Mouse (Mus musculus) lung, postnatal 0 days (tissue): ENCODE data around the gene Ofd1. TPM values are rescaled to one million over a fixed set of nuclear protein-coding genes. Genes with fewer than 3 reads are reported as not detected.

ENCODE experiments used
- ATAC-seq: fragments of 200-750 bp; cut with Nextera tagmentation; 2 replicates; pipeline ENCODE4 v1.8.0; 2017; ENCODE audit warnings: moderate library complexity
- DNase-seq: peaks from one replicate; pipeline ENCODE4 v3.0.0-alpha.2; 2016; ENCODE audit warnings: low spot score
- H3K27ac ChIP-seq: fragments of 300-500 bp; sonication (generic); 2 replicates; pipeline ENCODE4 v1.5.1; 2014; ENCODE audit warnings: antibody characterized with exemption, mild to moderate bottlenecking, low read length, mixed read lengths
- H3K27me3 ChIP-seq: fragments of 300-500 bp; sonication (generic); replicated peaks from 2 replicates; pipeline ENCODE4 v1.6.1; 2014; ENCODE audit warnings: low read length, mixed read lengths; ENCODE audit not compliant: insufficient read depth
- H3K36me3 ChIP-seq: fragments of 300-500 bp; sonication (generic); 2 replicates; pipeline ENCODE4 v1.6.1; 2014; ENCODE audit warnings: low read length, mixed read lengths; ENCODE audit not compliant: insufficient read depth
- H3K4me1 ChIP-seq: fragments of 300-500 bp; sonication (generic); 2 replicates; pipeline ENCODE4 v1.6.1; 2014; ENCODE audit warnings: antibody characterized with exemption, low read depth, low read length, mixed read lengths; ENCODE audit not compliant: insufficient read depth
- H3K4me2 ChIP-seq: fragments of 300-500 bp; sonication (generic); replicated peaks from 2 replicates; pipeline ENCODE4 v1.6.1; 2014; ENCODE audit warnings: low read depth, mild to moderate bottlenecking, low read length, moderate library complexity, mixed read lengths
- H3K4me3 ChIP-seq: fragments of 300-500 bp; sonication (generic); 2 replicates; pipeline ENCODE4 v1.5.1; 2014; ENCODE audit warnings: low read depth, low read length
- H3K9ac ChIP-seq: fragments of 300-500 bp; sonication (generic); replicated peaks from 2 replicates; pipeline ENCODE4 v1.6.1; 2014; ENCODE audit warnings: low read depth, mild to moderate bottlenecking
- H3K9me3 ChIP-seq: fragments of 300-500 bp; sonication (generic); 2 replicates; pipeline ENCODE4 v1.6.1; 2016; ENCODE audit warnings: low read length, mixed read lengths
- CTCF ChIP-seq: IDR thresholded peaks from 2 replicates; pipeline ENCODE4 v1.5.1; 2016; ENCODE audit warnings: antibody characterized with exemption, mild to moderate bottlenecking
- EP300 ChIP-seq: IDR thresholded peaks from 2 replicates; pipeline ENCODE4 v1.6.1; 2016; ENCODE audit warnings: antibody characterized with exemption, mild to moderate bottlenecking, control low read depth
- WGBS: fragments of 180-500 bp; shearing (Covaris S2); extraction: QIAGEN DNeasy Blood & Tissue Kit; methylation state at CpG from one replicate; pipeline ENCODE4 v1.1.7; 2014; 5-methylcytosine and 5-hydroxymethylcytosine counted together
- polyA plus RNA-seq: library from polyadenylated mRNA; unstranded; fragments of >200 nt; fragmentation: Nextera tagmentation; extraction: Ambion mirVana; gene quantifications from 2 replicates; pipeline ENCODE4 v1.2.1, GENCODE M21; 2015

Ofd1 gene
- polyA plus RNA-seq, 1 experiment from 2014 or later: 6.1 TPM

DNA sequence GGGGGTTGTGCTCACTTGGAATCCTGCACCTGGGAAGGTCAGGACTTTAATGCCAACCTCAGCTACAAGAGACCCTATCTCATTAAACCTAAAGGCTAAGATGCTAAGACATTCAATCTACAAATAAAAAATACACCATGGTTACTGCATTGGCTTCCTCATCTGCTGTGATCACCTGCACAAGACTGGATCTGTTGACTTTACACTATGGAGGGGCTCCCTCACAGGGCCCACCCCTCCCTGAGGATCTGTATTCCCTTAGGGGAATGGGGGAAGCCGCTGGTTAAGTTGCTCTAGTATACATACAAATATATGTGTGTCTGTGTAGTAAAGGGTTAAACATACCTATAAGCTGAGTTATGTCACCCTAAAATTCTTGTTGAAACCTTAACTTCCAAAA is 15.0 kb upstream of the Ofd1 start:
- H3K9ac ChIP-seq: no peak overlapping the region
- no peaks in the 10 kb centered on the region for H3K36me3 ChIP-seq
- DNase-seq (no peak), ATAC-seq (no peak)
- WGBS: 85% methylated on average over 1 of the region's 1 CpGs
- no peaks in the 10 kb centered on the region for H3K9me3 ChIP-seq
- no peak overlapping the region for H3K4me3 ChIP-seq
- TF ChIP-seq EP300: no peak
- no peak for TF ChIP-seq CTCF
- H3K27ac ChIP-seq: no peak overlapping the region
- H3K4me1 ChIP-seq: no peaks in the 10 kb centered on the region
- H3K27me3 ChIP-seq: no peaks in the 10 kb centered on the region
- H3K4me2 ChIP-seq: no peak overlapping the region

- Histone ChIP-seq H3K27ac (no peak overlapping the region), H3K27me3 (no peaks in the 10 kb centered on the region), H3K4me1 (no peaks in the 10 kb centered on the region), H3K4me3 (no peak overlapping the region), H3K4me2 (no peak overlapping the region), H3K36me3 (no peaks in the 10 kb centered on the region), H3K9me3 (no peaks in the 10 kb centered on the region), H3K9ac (no peak overlapping the region)
- WGBS: 70% methylated on average over 3 of the region's 3 CpGs
- TF ChIP-seq CTCF: peak; percentile 15; the same call in 1 of the 2 replicates
- no peak for TF ChIP-seq EP300
- DNase-seq (no peak), ATAC-seq (no peak)
Measured at GRCm38 (mm10) chrX:166454331-166454730, 13.8 kb upstream of the Ofd1 start.

GRCm38 (mm10) chrX:166453532-166453931 is 13.0 kb upstream of the Ofd1 start:
- H3K4me1 ChIP-seq: no peaks in the 10 kb centered on the region
- H3K9me3 ChIP-seq: no peaks in the 10 kb centered on the region
- no peak for TF ChIP-seq CTCF
- TF ChIP-seq EP300: no peak
- no peaks in the 10 kb centered on the region for H3K27me3 ChIP-seq
- no peak overlapping the region for H3K27ac ChIP-seq
- WGBS: 44% methylated on average over 6 of the region's 6 CpGs
- H3K4me3 ChIP-seq: no peak overlapping the region
- DNase-seq: peak; percentile 27
- H3K36me3 ChIP-seq: no peaks in the 10 kb centered on the region
- H3K9ac ChIP-seq: no peak overlapping the region
- H3K4me2 ChIP-seq: no peak overlapping the region
- ATAC-seq: no peak; the same call in 1 of the 2 replicates

DNA sequence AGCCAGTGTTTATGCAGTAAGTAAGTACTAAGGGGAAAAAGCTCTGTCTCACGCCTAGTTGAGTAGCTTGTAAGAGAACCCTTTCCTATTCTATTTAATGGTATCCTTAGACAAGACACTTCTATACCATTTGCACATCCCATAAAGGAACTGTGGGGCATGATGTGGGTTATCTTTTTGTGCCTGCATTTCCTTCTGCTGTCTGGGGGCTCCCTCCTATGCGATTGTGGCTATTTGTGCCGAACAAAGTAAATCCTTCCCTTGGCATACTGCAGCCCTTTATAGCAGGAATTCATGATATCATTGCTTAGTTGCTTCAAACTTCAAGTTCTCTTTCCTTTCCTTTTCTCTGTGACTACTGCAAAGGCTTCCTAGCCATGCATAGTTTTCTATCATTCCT is 4.0 kb upstream of the Ofd1 start:
- Histone ChIP-seq H3K27ac (no peak overlapping the region), H3K4me3 (no peak overlapping the region), H3K27me3 (no peaks in the 10 kb centered on the region), H3K9ac (no peak overlapping the region), H3K36me3 (no peaks in the 10 kb centered on the region), H3K4me1 (no peaks in the 10 kb centered on the region), H3K9me3 (no peaks in the 10 kb centered on the region), H3K4me2 (no peak overlapping the region)
- DNase-seq: no peak
- WGBS: 75% methylated on average over 3 of the region's 3 CpGs
- TF ChIP-seq EP300: no peak
- no peak for TF ChIP-seq CTCF
- no peak for ATAC-seq

GRCm38 (mm10) chrX:166440036-166440615 is 378 bp downstream of the Ofd1 start, which contains the start of gene Trappc2:
Gene Trappc2 (plus strand): TSS chrX:166440574.
- peak within 1 kb of the TSS; percentile 54 for H3K9ac ChIP-seq
- no peaks in the 10 kb centered on the region for H3K27me3 ChIP-seq
- peak within 1 kb of the TSS; percentile 56 for H3K4me3 ChIP-seq
- TF ChIP-seq EP300 (no peak), CTCF (no peak)
- peak within 1 kb of the TSS; percentile 74 for H3K27ac ChIP-seq
- no peaks in the 10 kb centered on the region for H3K9me3 ChIP-seq
- ATAC-seq (no peak; the same call in none of the 2 replicates), DNase-seq (peak; percentile 29)
- H3K4me1 ChIP-seq: no peaks in the 10 kb centered on the region
- 16% methylated on average over 10 of the region's 36 CpGs for WGBS
- no peaks in the 10 kb centered on the region for H3K36me3 ChIP-seq
- H3K4me2 ChIP-seq: peak within 1 kb of the TSS; percentile 65

DNA sequence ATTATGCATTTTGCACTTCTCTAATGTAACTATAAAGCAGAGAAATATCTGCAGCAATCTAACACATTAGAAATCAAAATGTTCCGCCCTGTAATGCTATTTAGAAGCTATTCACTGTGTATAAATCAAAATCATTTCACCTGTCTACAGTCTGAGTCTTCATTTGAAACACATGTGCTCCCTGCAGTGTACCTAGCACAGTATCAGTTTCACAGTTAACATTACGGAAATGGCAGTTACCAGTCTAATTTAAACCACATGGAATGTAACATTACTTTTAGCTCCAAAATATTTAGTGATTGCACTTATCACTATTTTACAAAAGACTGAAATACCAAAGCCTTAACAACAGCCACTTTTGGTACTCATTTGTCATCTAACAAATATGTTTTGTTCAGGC is 5.7 kb downstream of the Ofd1 start:
- no peaks in the 10 kb centered on the region for H3K36me3 ChIP-seq
- ATAC-seq (no peak), DNase-seq (no peak)
- no peak overlapping the region for H3K4me2 ChIP-seq
- H3K9me3 ChIP-seq: no peaks in the 10 kb centered on the region
- 92% methylated on average over 2 of the region's 2 CpGs for WGBS
- H3K9ac ChIP-seq: no peak overlapping the region
- no peaks in the 10 kb centered on the region for H3K4me1 ChIP-seq
- no peak for TF ChIP-seq CTCF
- no peak for TF ChIP-seq EP300
- H3K27ac ChIP-seq: no peak overlapping the region
- no peak overlapping the region for H3K4me3 ChIP-seq
- no peaks in the 10 kb centered on the region for H3K27me3 ChIP-seq

DNA sequence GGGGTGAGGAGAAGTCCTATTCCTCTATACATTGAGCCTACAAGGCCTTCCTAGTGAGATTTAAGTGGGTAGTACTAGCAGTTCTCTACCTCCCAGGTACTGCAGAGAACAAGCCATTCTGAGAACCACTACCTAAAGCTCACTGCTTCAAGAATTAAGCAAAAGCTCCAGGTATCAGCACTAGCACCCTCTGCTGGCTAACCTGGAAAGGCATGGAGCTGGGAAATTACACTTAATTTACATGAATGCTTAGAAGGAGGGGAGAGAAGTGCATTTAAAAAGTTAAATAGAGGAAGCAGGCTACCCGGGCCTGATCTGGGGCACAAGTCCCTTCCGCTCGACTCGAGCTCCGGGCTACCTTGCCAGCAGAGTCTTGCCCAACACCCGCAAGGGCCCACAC is 24.3 kb downstream of the Ofd1 start:
- no peaks in the 10 kb centered on the region for H3K36me3 ChIP-seq
- H3K4me3 ChIP-seq: no peak overlapping the region
- WGBS: 70% methylated on average over 4 of the region's 6 CpGs
- TF ChIP-seq CTCF (peak; percentile 64), EP300 (no peak)
- H3K4me2 ChIP-seq: no peak overlapping the region
- no peaks in the 10 kb centered on the region for H3K4me1 ChIP-seq
- no peaks in the 10 kb centered on the region for H3K9me3 ChIP-seq
- no peaks in the 10 kb centered on the region for H3K27me3 ChIP-seq
- no peak overlapping the region for H3K9ac ChIP-seq
- ATAC-seq (no peak), DNase-seq (peak; percentile 47)
- no peak overlapping the region for H3K27ac ChIP-seq
